Mouse (Mus musculus): ENCODE results near the gene Tas2r126.

DNA sequence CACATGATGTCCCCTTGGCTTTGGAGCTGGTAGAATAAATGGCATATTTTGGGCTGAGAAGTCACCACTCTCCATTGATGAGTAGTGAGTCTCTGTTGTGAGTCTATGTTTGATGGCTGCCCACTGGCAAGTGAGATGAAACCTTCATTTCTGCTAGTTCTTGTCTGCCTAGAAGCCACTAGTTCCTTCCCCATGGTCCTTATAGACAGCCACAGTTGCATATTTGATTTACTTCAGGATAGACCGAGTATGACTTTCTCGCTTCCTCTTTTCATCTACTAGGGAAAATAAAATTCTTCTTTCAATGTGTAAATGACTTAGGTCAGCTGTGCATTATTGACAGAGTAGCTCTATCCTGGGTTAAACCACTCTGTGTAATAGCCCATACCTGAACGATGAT is 9.9 kb upstream of the Tas2r126 start:
- no peak for TF ChIP-seq CTCF (conservative IDR thresholded peaks at IDR 0.05; ENCODE audit: low read length)
- no peak for TF ChIP-seq POU5F1 (IDR thresholded peaks at IDR 0.05; ENCODE audit: borderline replicate concordance, low read length)
- TF ChIP-seq NANOG (IDR thresholded peaks at IDR 0.05; ENCODE audit: borderline replicate concordance, low read length) = no peak

Data from E14TG2a.4 (cell line).